Mouse (Mus musculus): Measurements from ENCODE around the gene Coq6. TPM values are rescaled to one million over a fixed set of nuclear protein-coding genes. Genes with fewer than 3 reads are reported as not detected.

Coq6 gene
- polyA plus RNA-seq, 1 experiment from 2014 or later, result 46.0 TPM

DNA sequence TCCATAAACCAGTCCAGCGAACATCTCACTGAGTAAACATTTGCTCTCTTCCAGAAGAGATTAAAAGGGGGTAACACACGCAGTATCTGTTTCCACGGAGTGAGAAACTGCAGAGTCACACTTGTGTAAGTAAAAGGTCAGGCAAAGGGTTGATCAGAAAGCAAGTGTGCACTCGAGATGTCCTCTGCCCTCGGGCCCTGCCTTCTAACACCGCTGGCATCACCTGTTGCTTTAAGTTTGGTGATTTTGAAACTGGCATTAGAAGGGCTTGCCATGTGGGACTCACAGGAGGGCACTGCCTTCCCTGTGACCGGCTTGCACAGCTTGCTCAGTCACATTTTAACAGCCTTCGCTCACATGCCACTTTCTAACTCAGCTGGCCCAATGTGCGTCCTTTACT, 38.2 kb downstream of the Coq6 start:
- Histone ChIP-seq H3K9me3 (ENCODE audit: control insufficient read depth, low read length) (no peaks in the 10 kb centered on the region), H3K9ac (ENCODE audit: low read length) (no peak overlapping the region), H3K4me1 (ENCODE audit: control insufficient read depth, insufficient read depth, low read length) (no peaks in the 10 kb centered on the region), H3K4me2 (ENCODE audit: low read depth, severe bottlenecking) (no peak overlapping the region), H3K4me3 (ENCODE audit: low read depth, low read length) (no peak overlapping the region), H3K27ac (replicated peaks; ENCODE audit: low read depth, low read length) (no peak overlapping the region), H3K27me3 (ENCODE audit: control insufficient read depth, insufficient read depth, low read length) (no peaks in the 10 kb centered on the region), H3K36me3 (ENCODE audit: control insufficient read depth, insufficient read depth, low read length) (no peaks in the 10 kb centered on the region)
- ATAC-seq (ENCODE audit: insufficient number of reproducible peaks, low FRiP score, low TSS enrichment, low read depth) (no peak), DNase-seq (ENCODE audit: low spot score) (no peak)
- WGBS, result 77% methylated on average over 9 of the region's 9 CpGs

DNA sequence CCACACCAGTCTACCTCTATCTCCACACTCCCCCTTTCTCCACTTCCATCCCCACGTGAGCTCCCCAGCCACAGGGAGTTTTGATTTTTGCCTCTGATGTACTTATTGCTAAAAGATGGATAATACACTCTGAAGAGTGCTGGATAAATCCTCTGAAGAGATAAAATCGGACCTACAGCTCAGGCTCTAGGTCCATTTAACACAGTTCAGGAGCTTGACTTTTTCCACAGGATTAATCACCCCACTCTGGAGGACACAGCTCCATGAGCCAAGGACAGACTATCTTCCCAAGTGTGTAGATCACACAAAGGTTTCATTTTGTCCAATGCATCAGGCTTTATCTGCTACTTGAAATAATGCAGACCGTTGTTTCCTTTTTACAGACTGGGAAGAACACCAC, 38.6 kb downstream of the Coq6 start:
- ATAC-seq (ENCODE audit: insufficient number of reproducible peaks, low FRiP score, low TSS enrichment, low read depth) (no peak), DNase-seq (ENCODE audit: low spot score) (no peak)
- Histone ChIP-seq H3K36me3 (ENCODE audit: control insufficient read depth, insufficient read depth, low read length) (no peaks in the 10 kb centered on the region), H3K27ac (replicated peaks; ENCODE audit: low read depth, low read length) (no peak overlapping the region), H3K27me3 (ENCODE audit: control insufficient read depth, insufficient read depth, low read length) (no peaks in the 10 kb centered on the region), H3K9ac (ENCODE audit: low read length) (no peak overlapping the region), H3K4me1 (ENCODE audit: control insufficient read depth, insufficient read depth, low read length) (no peaks in the 10 kb centered on the region), H3K4me3 (ENCODE audit: low read depth, low read length) (no peak overlapping the region), H3K9me3 (ENCODE audit: control insufficient read depth, low read length) (no peaks in the 10 kb centered on the region), H3K4me2 (ENCODE audit: low read depth, severe bottlenecking) (no peak overlapping the region)
- 80% methylated on average over 3 of the region's 3 CpGs for WGBS

DNA sequence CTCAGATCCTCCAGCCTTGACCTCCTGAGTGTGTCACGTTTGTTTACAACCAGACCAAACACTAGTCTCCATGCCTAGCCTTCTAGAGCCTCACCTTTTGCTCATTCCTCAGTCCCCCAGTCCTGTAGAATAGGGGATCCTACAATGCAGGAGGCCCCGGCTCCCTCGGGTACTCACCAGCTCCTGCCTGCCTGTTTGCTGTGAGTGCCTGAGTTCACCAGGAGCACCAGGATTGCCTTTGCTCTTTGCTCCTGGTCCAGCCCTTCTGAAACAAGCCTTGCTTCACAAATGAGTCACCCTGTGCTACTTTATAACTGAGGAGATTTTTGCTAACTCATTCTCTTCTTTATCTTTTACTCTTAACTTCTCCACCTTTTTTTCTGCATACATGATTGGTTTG, 39.2 kb downstream of the Coq6 start:
- no peaks in the 10 kb centered on the region for H3K4me1 ChIP-seq (ENCODE audit: control insufficient read depth, insufficient read depth, low read length)
- WGBS, result 65% methylated on average over 3 of the region's 3 CpGs
- ATAC-seq (ENCODE audit: insufficient number of reproducible peaks, low FRiP score, low TSS enrichment, low read depth), result no peak

DNA sequence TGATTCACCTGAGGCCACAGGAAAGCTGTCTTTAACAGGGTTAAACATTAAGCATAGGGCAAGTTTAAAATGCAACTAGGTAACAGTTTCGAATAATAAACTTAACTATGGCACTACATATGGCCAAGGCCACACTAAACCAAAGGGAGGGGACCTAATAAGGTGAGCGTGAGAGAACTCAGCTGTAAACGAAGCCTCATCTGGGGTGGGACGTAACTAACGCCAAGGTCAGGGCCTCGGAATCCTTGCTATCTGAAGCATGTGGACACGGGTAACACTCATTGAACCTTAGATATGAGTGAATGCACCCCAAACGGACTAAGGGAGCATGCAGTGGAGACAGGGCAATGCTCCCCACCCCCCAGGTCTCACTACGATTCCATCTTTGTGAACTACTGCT, 41.5 kb downstream of the Coq6 start:
- no peaks in the 10 kb centered on the region for H3K9me3 ChIP-seq (ENCODE audit: control insufficient read depth, low read length)
- no peak for DNase-seq (ENCODE audit: low spot score)
- no peak for ATAC-seq (ENCODE audit: insufficient number of reproducible peaks, low FRiP score, low TSS enrichment, low read depth)
- H3K4me1 ChIP-seq (ENCODE audit: control insufficient read depth, insufficient read depth, low read length), result no peaks in the 10 kb centered on the region; the same call in 1 of the 2 replicates
- no peaks in the 10 kb centered on the region for H3K27me3 ChIP-seq (ENCODE audit: control insufficient read depth, insufficient read depth, low read length)
- no peak overlapping the region for H3K27ac ChIP-seq (replicated peaks; ENCODE audit: low read depth, low read length)
- no peaks in the 10 kb centered on the region for H3K36me3 ChIP-seq (ENCODE audit: control insufficient read depth, insufficient read depth, low read length)
- no peak overlapping the region for H3K9ac ChIP-seq (ENCODE audit: low read length)
- H3K4me2 ChIP-seq (ENCODE audit: low read depth, severe bottlenecking), result no peak overlapping the region
- no peak overlapping the region for H3K4me3 ChIP-seq (ENCODE audit: low read depth, low read length)
- WGBS, result 70% methylated on average over 9 of the region's 9 CpGs

More for the DNA sequence above, 39.2 kb downstream of the Coq6 start:
- DNase-seq (ENCODE audit: low spot score), result no peak
- Histone ChIP-seq H3K27ac (replicated peaks; ENCODE audit: low read depth, low read length) (no peak overlapping the region), H3K9ac (ENCODE audit: low read length) (no peak overlapping the region), H3K9me3 (ENCODE audit: control insufficient read depth, low read length) (no peaks in the 10 kb centered on the region), H3K4me3 (ENCODE audit: low read depth, low read length) (no peak overlapping the region), H3K36me3 (ENCODE audit: control insufficient read depth, insufficient read depth, low read length) (no peaks in the 10 kb centered on the region), H3K27me3 (ENCODE audit: control insufficient read depth, insufficient read depth, low read length) (no peaks in the 10 kb centered on the region), H3K4me2 (ENCODE audit: low read depth, severe bottlenecking) (no peak overlapping the region)

DNA sequence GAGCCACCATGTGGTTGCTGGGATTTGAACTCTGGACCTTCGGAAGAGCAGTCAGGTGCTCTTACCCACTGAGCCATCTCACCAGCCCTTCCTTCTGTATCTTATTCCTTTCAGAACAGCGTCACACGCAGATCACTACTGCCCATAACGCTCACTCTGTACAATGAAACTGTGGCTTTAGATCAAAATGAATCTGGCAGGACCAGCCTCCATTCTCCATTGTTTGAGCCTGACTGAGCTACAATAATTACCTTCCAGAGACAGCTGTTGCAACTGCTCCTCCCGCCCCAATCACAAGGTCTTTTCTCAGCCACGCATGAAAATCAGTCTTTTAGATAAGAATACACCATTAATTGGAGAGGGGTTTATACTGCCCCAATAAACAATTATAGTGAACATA, 43.1 kb downstream of the Coq6 start:
- H3K36me3 ChIP-seq (ENCODE audit: control insufficient read depth, insufficient read depth, low read length), result no peaks in the 10 kb centered on the region
- H3K27me3 ChIP-seq (ENCODE audit: control insufficient read depth, insufficient read depth, low read length), result no peaks in the 10 kb centered on the region
- H3K27ac ChIP-seq (replicated peaks; ENCODE audit: low read depth, low read length), result no peak overlapping the region
- no peaks in the 10 kb centered on the region for H3K9me3 ChIP-seq (ENCODE audit: control insufficient read depth, low read length)
- ATAC-seq (ENCODE audit: insufficient number of reproducible peaks, low FRiP score, low TSS enrichment, low read depth) (no peak), DNase-seq (ENCODE audit: low spot score) (no peak)
- no peak overlapping the region for H3K4me3 ChIP-seq (ENCODE audit: low read depth, low read length)
- 92% methylated on average over 6 of the region's 6 CpGs for WGBS
- H3K4me1 ChIP-seq (ENCODE audit: control insufficient read depth, insufficient read depth, low read length), result no peaks in the 10 kb centered on the region; the same call in 1 of the 2 replicates
- no peak overlapping the region for H3K4me2 ChIP-seq (ENCODE audit: low read depth, severe bottlenecking)
- no peak overlapping the region for H3K9ac ChIP-seq (ENCODE audit: low read length)

DNA sequence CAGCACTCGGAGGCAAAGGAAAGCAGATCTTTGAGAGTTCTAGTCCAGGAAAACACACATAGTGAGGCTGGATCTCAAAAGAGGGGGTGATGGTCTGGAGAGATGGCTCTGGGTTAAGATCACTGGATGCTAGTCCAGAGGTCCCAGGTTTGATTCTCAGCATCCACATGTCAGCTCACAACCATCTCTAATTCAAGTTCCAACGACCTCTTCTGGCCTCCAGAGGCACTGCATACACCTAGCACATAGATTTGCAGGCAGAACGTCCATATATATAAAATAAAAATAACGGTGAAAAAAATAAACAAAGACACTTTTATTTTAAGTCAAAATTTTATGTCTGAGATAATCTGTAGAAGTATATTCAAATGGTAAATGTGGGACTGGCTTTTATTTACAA, 45.8 kb downstream of the Coq6 start:
- Histone ChIP-seq H3K36me3 (ENCODE audit: control insufficient read depth, insufficient read depth, low read length) (no peaks in the 10 kb centered on the region), H3K27me3 (ENCODE audit: control insufficient read depth, insufficient read depth, low read length) (no peaks in the 10 kb centered on the region), H3K4me2 (ENCODE audit: low read depth, severe bottlenecking) (no peak overlapping the region), H3K9me3 (ENCODE audit: control insufficient read depth, low read length) (no peaks in the 10 kb centered on the region), H3K4me1 (ENCODE audit: control insufficient read depth, insufficient read depth, low read length) (no peaks in the 10 kb centered on the region; the same call in 1 of the 2 replicates), H3K27ac (replicated peaks; ENCODE audit: low read depth, low read length) (no peak overlapping the region), H3K9ac (ENCODE audit: low read length) (no peak overlapping the region), H3K4me3 (ENCODE audit: low read depth, low read length) (no peak overlapping the region)
- no peak for ATAC-seq (ENCODE audit: insufficient number of reproducible peaks, low FRiP score, low TSS enrichment, low read depth)
- WGBS, result 51% methylated on average over 4 of the region's 4 CpGs
- DNase-seq (ENCODE audit: low spot score), result no peak

DNA sequence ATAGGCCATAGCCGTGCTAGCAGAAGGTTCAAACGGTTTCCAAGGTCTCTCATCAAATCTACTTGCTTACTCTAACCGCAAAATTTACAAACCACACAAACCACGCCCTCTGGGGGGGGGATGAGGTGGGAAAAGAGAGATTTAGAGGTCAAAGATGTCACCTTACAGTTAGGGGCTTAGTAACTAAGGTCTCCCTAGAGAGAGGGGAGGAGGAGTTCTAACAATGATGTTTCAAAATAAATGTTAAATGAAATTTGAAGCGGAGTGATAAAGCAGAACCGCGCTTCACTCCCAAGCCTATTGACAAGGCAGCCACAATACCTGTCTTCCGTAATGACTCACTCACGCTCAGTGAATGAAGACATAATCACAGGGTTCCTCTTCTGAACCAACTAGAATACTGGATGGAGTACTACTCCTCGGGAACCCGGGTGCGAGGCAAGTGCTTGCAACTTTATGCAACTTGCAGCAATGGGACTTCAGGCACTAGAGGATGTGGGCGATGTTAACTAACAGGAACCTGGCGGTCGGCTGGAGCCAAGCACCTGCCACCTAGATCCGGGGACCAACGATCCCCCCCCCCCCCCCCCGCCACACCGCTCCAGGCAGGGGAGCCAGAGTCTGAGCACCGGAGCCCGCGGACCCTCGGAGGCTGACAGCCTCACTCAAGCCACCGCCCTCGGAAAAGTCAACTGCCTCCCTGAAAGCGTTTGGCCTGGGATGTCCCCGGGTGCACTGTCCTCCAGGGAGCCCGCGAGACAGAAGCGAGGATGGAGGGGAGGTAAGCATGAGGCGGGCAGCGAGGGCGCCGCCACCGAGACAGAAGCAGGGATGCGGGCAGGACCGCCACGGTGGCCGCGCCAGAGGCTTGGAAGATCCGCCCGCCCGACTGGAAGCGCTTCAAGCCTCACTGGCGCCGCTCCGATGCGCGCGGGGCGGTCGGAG, 46.7 kb downstream of the Coq6 start:
- H3K27ac ChIP-seq (replicated peaks; ENCODE audit: low read depth, low read length), result no peak overlapping the region
- no peaks in the 10 kb centered on the region for H3K27me3 ChIP-seq (ENCODE audit: control insufficient read depth, insufficient read depth, low read length)
- no peaks in the 10 kb centered on the region; the same call in 1 of the 2 replicates for H3K4me1 ChIP-seq (ENCODE audit: control insufficient read depth, insufficient read depth, low read length)
- H3K4me3 ChIP-seq (ENCODE audit: low read depth, low read length), result peak overlapping the region; percentile 69
- no peaks in the 10 kb centered on the region for H3K36me3 ChIP-seq (ENCODE audit: control insufficient read depth, insufficient read depth, low read length)
- H3K4me2 ChIP-seq (ENCODE audit: low read depth, severe bottlenecking), result peak overlapping the region; percentile 95
- WGBS, result 2% methylated on average over 46 of the region's 52 CpGs
- no peaks in the 10 kb centered on the region for H3K9me3 ChIP-seq (ENCODE audit: control insufficient read depth, low read length)
- ATAC-seq (ENCODE audit: insufficient number of reproducible peaks, low FRiP score, low TSS enrichment, low read depth) (peak; percentile 42), DNase-seq (ENCODE audit: low spot score) (peak; percentile 50)
- H3K9ac ChIP-seq (ENCODE audit: low read length), result peak overlapping the region; percentile 79

DNA sequence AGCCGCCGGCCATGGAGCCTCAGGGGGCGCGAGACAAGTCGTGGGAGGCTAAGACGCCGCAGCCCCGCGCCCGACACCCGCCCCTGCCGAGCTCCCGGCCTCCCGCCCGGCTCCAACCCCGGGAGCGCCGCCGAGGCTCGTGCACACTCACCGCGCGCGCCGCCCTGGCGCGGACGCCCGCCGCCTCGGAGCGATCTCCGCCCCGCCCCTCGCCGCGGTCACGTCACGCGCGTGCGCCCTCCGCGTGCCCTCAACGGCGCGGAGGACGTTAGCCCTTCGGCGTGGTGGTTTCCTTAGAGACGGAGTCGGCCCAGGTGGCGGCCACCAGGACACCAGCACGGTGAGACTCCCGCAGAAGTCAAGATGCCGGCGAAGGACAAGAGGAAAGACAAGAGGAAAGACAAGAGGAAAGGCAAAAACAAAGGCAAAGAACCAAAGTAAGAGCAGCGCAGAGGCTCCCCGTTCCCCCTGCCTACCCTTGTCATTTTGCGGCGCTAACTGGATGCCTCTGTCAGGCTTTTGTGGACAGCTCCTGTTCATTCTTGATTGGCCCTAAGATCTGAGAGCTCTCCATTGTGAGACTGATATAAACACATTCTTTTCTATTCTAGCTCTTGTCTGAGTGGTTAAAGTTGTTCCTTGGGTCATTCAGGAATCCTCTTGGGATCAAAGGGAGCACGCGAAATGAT, 47.5 kb downstream of the Coq6 start, which contains the start of the genes Entpd5 and Bbof1:
Gene Entpd5 (minus strand): TSS at position 211 of the 689 bp plus-strand sequence.
Gene Bbof1 (plus strand): TSS at position 253 of the 689 bp plus-strand sequence.
- WGBS, result 3% methylated on average over 43 of the region's 63 CpGs
- no peaks in the 10 kb centered on the region for H3K36me3 ChIP-seq (ENCODE audit: control insufficient read depth, insufficient read depth, low read length)
- H3K4me3 ChIP-seq (ENCODE audit: low read depth, low read length), result peak within 1 kb of the TSS; percentile 69
- no peaks in the 10 kb centered on the region for H3K27me3 ChIP-seq (ENCODE audit: control insufficient read depth, insufficient read depth, low read length)
- peak within 1 kb of the TSS; percentile 95 for H3K4me2 ChIP-seq (ENCODE audit: low read depth, severe bottlenecking)
- peak within 1 kb of the TSS; percentile 79 for H3K9ac ChIP-seq (ENCODE audit: low read length)
- peak; percentile 90 for DNase-seq (ENCODE audit: low spot score)
- H3K9me3 ChIP-seq (ENCODE audit: control insufficient read depth, low read length), result no peaks in the 10 kb centered on the region
- no peak within 1 kb of the TSS for H3K27ac ChIP-seq (replicated peaks; ENCODE audit: low read depth, low read length)
- no peaks in the 10 kb centered on the region; the same call in 1 of the 2 replicates for H3K4me1 ChIP-seq (ENCODE audit: control insufficient read depth, insufficient read depth, low read length)
- ATAC-seq (ENCODE audit: insufficient number of reproducible peaks, low FRiP score, low TSS enrichment, low read depth), result peak; percentile 90
